Mouse (Mus musculus): ENCODE data around the gene AC141477.1.

AC141477.1 gene

GRCm38 (mm10) chr10:76408520-76408919, 31.7 kb downstream of the AC141477.1 start:
- no peak for DNase-seq (ENCODE audit: low spot score in 2 of 2)

- no peak for DNase-seq (ENCODE audit: low spot score in 2 of 2)
Measured at GRCm38 (mm10) chr10:76392596-76392995, 47.6 kb downstream of the AC141477.1 start.

GRCm38 (mm10) chr10:76391786-76392185, 48.5 kb downstream of the AC141477.1 start:
- DNase-seq (ENCODE audit: low spot score in 2 of 2): no peak

- no peak for DNase-seq (ENCODE audit: low spot score in 2 of 2)
Measured at GRCm38 (mm10) chr10:76391166-76391565, 49.1 kb downstream of the AC141477.1 start.

Measured in spleen, postnatal 36 days (tissue).